Mouse (Mus musculus): ENCODE data around the gene Apobr. TPM values are rescaled to one million over a fixed set of nuclear protein-coding genes. Genes with fewer than 3 reads are reported as not detected.

Apobr gene
- polyA plus RNA-seq, 1 experiment from 2014 or later, result 0.46 TPM

DNA sequence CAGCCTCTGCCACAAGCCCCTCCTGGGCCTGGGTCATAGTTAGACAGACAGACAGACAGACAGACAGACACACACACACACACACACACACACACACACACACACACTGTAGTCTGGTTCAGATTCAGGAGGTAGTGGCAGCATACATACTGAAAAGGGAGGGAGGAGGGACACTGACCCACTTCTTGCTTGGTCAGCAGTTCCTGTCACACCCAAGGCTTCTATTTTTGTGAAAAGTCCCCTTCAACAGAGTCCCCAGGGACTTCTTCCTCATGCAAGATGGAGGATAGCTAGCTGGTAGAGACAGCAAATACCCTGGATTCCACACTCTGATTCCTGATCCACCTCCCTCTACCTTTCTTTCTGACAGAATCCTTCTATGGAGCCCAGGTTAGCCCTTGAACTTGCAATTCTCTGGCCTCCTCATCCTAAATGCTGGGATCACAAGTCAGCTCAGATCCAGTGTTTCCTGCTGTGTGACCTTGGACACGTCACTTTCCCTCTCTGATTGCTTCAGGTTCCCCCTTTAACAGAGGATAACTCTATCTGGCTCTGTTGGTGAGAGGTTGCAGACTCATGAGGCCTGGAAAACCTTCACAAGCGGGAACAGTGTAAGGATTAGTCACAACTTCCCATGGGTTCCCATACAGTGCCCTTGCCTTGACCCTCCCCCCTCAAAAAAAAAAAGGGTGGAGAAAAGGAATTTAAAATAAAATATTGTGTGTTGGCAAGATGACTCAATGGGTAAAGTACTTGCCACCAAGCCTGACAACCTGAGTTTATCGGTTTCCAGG is 41.3 kb downstream of the Apobr start:
- ATAC-seq, result no peak
- Histone ChIP-seq H3K9ac (no peak overlapping the region), H3K36me3 (ENCODE audit: poor library complexity, severe bottlenecking) (no peaks in the 10 kb centered on the region), H3K4me2 (no peak overlapping the region), H3K27me3 (no peaks in the 10 kb centered on the region), H3K9me3 (replicated peaks) (no peaks in the 10 kb centered on the region), H3K4me1 (no peaks in the 10 kb centered on the region), H3K27ac (no peak overlapping the region), H3K4me3 (no peak overlapping the region)
- WGBS, result 83% methylated on average over 3 of the region's 3 CpGs

- WGBS, result 84% methylated on average over 6 of the region's 6 CpGs
- Histone ChIP-seq H3K4me3 (no peak overlapping the region), H3K4me1 (no peaks in the 10 kb centered on the region), H3K4me2 (no peak overlapping the region), H3K27ac (no peak overlapping the region), H3K36me3 (ENCODE audit: poor library complexity, severe bottlenecking) (no peaks in the 10 kb centered on the region), H3K27me3 (no peaks in the 10 kb centered on the region), H3K9me3 (replicated peaks) (no peaks in the 10 kb centered on the region), H3K9ac (no peak overlapping the region)
- ATAC-seq, result no peak
These were observed 43.4 kb downstream of the Apobr start for GRCm38 (mm10) chr7:126628111-126628510.

- no peaks in the 10 kb centered on the region for H3K27me3 ChIP-seq
- no peak overlapping the region for H3K27ac ChIP-seq
- no peak for ATAC-seq
- no peaks in the 10 kb centered on the region for H3K9me3 ChIP-seq (replicated peaks)
- no peaks in the 10 kb centered on the region for H3K4me1 ChIP-seq
- no peak overlapping the region for H3K4me2 ChIP-seq
- 23% methylated on average over 3 of the region's 3 CpGs for WGBS
- no peak overlapping the region for H3K9ac ChIP-seq
- no peak overlapping the region for H3K4me3 ChIP-seq
- no peaks in the 10 kb centered on the region for H3K36me3 ChIP-seq (ENCODE audit: poor library complexity, severe bottlenecking)
These were observed 45.2 kb downstream of the Apobr start for GRCm38 (mm10) chr7:126629915-126630314.

GRCm38 (mm10) chr7:126630824-126631518 is 46.2 kb downstream of the Apobr start, which contains the start of gene Nupr1:
Nupr1 (minus strand) TSS chr7:126630861.
- no peak for ATAC-seq
- Histone ChIP-seq H3K4me1 (no peaks in the 10 kb centered on the region), H3K4me3 (no peak within 1 kb of the TSS), H3K27me3 (no peaks in the 10 kb centered on the region), H3K9ac (no peak within 1 kb of the TSS), H3K4me2 (no peak within 1 kb of the TSS), H3K27ac (no peak within 1 kb of the TSS), H3K36me3 (ENCODE audit: poor library complexity, severe bottlenecking) (no peaks in the 10 kb centered on the region), H3K9me3 (replicated peaks) (no peaks in the 10 kb centered on the region)
- 95% methylated on average over 4 of the region's 4 CpGs for WGBS

DNA sequence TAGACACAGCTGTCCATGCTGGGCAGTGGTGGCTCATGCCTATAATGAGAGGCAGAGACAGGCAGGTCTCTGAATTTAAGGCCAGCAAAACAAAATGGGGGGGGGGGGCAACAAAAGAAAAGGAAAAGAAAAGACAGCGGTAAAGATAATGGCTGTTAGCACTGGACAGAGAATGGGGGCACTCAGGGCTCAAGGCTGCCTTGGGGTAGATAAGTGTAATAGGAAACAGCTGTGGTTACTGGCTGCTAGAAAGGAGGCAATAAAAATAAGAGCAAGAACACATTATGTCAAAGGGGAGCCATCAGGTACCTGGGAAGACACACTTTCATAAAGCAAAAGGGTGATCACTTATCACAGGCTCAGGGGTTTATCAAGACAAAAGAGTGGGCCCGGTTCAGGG is 47.7 kb downstream of the Apobr start:
- no peak overlapping the region for H3K27ac ChIP-seq
- no peaks in the 10 kb centered on the region for H3K27me3 ChIP-seq
- H3K4me2 ChIP-seq, result no peak overlapping the region
- 88% methylated on average over 2 of the region's 2 CpGs for WGBS
- H3K36me3 ChIP-seq (ENCODE audit: poor library complexity, severe bottlenecking), result no peaks in the 10 kb centered on the region
- H3K4me1 ChIP-seq, result no peaks in the 10 kb centered on the region
- H3K4me3 ChIP-seq, result no peak overlapping the region
- ATAC-seq, result no peak
- no peaks in the 10 kb centered on the region for H3K9me3 ChIP-seq (replicated peaks)
- no peak overlapping the region for H3K9ac ChIP-seq

DNA sequence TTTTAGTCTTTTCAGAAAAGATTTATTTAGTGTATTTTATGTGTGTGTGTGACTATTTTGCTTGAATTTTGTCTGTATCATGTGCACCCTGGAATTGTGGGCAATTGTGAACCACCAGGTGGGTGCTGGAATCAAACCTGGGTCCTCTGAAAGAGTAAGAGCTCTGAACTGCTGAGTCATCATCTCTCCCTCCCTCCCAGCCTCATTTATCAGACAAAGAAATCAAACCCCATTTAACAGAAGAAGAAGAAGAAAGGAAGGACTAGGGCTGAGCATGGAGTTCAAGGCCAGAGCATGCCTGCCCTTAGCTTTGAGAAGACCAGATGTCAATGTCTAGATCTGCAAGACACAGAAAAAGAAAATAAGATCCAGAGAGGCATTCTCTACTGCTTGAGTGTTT is 50.6 kb downstream of the Apobr start:
- no peak overlapping the region for H3K4me3 ChIP-seq
- H3K4me1 ChIP-seq, result no peaks in the 10 kb centered on the region
- no peak overlapping the region for H3K4me2 ChIP-seq
- H3K9me3 ChIP-seq (replicated peaks), result no peaks in the 10 kb centered on the region
- ATAC-seq, result no peak
- no peaks in the 10 kb centered on the region for H3K27me3 ChIP-seq
- H3K36me3 ChIP-seq (ENCODE audit: poor library complexity, severe bottlenecking), result no peaks in the 10 kb centered on the region
- H3K27ac ChIP-seq, result no peak overlapping the region
- H3K9ac ChIP-seq, result no peak overlapping the region

DNA sequence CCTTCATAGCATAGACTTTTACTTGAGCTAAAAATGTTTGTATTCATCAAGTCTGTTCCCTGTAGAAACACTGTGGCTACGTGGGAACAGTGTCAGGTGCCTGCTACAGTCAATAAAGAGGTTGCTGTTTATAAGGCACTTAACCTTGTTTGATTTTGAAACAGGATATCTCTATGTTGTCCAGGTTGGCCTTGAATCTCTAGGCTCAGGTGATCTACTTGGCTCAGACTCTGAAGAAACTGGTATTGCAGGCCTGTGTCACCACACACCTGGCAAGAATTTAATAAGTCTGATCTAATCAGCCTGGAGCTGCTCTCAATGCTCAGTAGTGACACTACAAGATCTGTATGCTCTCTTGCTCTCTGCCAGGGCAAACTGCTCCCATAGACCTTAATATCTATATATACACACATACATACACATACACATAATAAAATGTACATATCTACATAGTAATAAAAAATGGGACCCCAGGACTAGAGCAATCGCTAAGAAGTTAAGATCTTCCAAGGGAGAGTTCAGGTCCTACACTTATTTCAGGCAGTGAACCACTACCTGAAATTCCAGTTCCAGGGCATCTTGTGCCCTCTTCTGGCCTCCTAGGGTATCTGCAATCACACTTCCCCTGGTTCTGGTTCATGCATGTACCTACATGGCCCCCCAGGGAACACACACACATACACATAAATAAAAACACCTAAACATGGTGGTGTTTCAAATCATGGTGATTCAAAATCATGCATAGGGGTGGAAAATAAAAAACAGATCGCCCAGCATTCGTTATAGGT is 52.2 kb downstream of the Apobr start:
- no peak overlapping the region for H3K27ac ChIP-seq
- no peak for ATAC-seq
- H3K4me2 ChIP-seq, result no peak overlapping the region
- 19% methylated on average over 4 of the region's 4 CpGs for whole genome bisulfite sequencing
- no peaks in the 10 kb centered on the region for H3K4me1 ChIP-seq
- H3K9me3 ChIP-seq (replicated peaks), result no peaks in the 10 kb centered on the region
- no peak overlapping the region for H3K9ac ChIP-seq
- no peaks in the 10 kb centered on the region for H3K36me3 ChIP-seq (ENCODE audit: poor library complexity, severe bottlenecking)
- H3K27me3 ChIP-seq, result no peaks in the 10 kb centered on the region
- no peak overlapping the region for H3K4me3 ChIP-seq

Small RNA genes lying within 50 kb of the gene (microRNA-seq; reads per million reads assigned to microRNA genes)
- 0.80 reads per million for gene Mir7059

Other genes with a start within 250 kb of the Apobr start
- gene Lat, start 215.4 kb upstream of the Apobr start, polyA plus RNA-seq (2015; fragmentation: Nextera tagmentation; extraction: Ambion mirVana), result 1.0 and 1.9 TPM in 2 replicates
- gene Spns1, start 207.5 kb upstream of the Apobr start, polyA plus RNA-seq (2015; fragmentation: Nextera tagmentation; extraction: Ambion mirVana), result 58.6 and 69.2 TPM in 2 replicates
- 3.0 and 4.5 TPM in 2 replicates for gene Nfatc2ip, start 188.2 kb upstream of the Apobr start, polyA plus RNA-seq (2015; fragmentation: Nextera tagmentation; extraction: Ambion mirVana)
- gene Cd19, start 170.1 kb upstream of the Apobr start, polyA plus RNA-seq (2015; fragmentation: Nextera tagmentation; extraction: Ambion mirVana), result not detected in 2 replicates
- 18.7 and 22.4 TPM in 2 replicates for gene Rabep2, start 156.2 kb upstream of the Apobr start, polyA plus RNA-seq (2015; fragmentation: Nextera tagmentation; extraction: Ambion mirVana)
- gene Atp2a1, start 121.8 kb upstream of the Apobr start, polyA plus RNA-seq (2015; fragmentation: Nextera tagmentation; extraction: Ambion mirVana), result 0.19 and 0.32 TPM in 2 replicates
- 55.8 and 61.6 TPM in 2 replicates for gene Sh2b1, start 109.5 kb upstream of the Apobr start, polyA plus RNA-seq (2015; fragmentation: Nextera tagmentation; extraction: Ambion mirVana)
- 114 and 123 TPM in 2 replicates for gene Tufm, start 97.6 kb upstream of the Apobr start, polyA plus RNA-seq (2015; fragmentation: Nextera tagmentation; extraction: Ambion mirVana)
- gene Atxn2l, start 81.5 kb upstream of the Apobr start, polyA plus RNA-seq (2015; fragmentation: Nextera tagmentation; extraction: Ambion mirVana), result 52.4 and 60.0 TPM in 2 replicates
- gene Eif3c, start 18.5 kb upstream of the Apobr start, polyA plus RNA-seq (2015; fragmentation: Nextera tagmentation; extraction: Ambion mirVana), result 209 and 212 TPM in 2 replicates
- 26.3 and 30.8 TPM in 2 replicates for gene Cln3, start 875 bp downstream of the Apobr start, polyA plus RNA-seq (2015; fragmentation: Nextera tagmentation; extraction: Ambion mirVana)
- gene Il27, start 10.0 kb downstream of the Apobr start, polyA plus RNA-seq (2015; fragmentation: Nextera tagmentation; extraction: Ambion mirVana), result not detected in 2 replicates
- 2.1 and 2.5 TPM in 2 replicates for gene Nupr1, start 45.9 kb downstream of the Apobr start, polyA plus RNA-seq (2015; fragmentation: Nextera tagmentation; extraction: Ambion mirVana)
- 57.3 and 64.6 TPM in 2 replicates for gene Sgf29, start 64.4 kb downstream of the Apobr start, polyA plus RNA-seq (2015; fragmentation: Nextera tagmentation; extraction: Ambion mirVana)
- gene Sult1a1, start 91.5 kb downstream of the Apobr start, polyA plus RNA-seq (2015; fragmentation: Nextera tagmentation; extraction: Ambion mirVana), result 0.46 and 0.68 TPM in 2 replicates
- gene Bola2, start 110.5 kb downstream of the Apobr start, polyA plus RNA-seq (2015; fragmentation: Nextera tagmentation; extraction: Ambion mirVana), result 183 and 187 TPM in 2 replicates
- 16.6 TPM in 2 replicates for gene Slx1b, start 110.8 kb downstream of the Apobr start, polyA plus RNA-seq (2015; fragmentation: Nextera tagmentation; extraction: Ambion mirVana)
- 72.7 and 77.1 TPM in 2 replicates for gene Coro1a, start 122.8 kb downstream of the Apobr start, polyA plus RNA-seq (2015; fragmentation: Nextera tagmentation; extraction: Ambion mirVana)
- gene Mapk3, start 174.7 kb downstream of the Apobr start, polyA plus RNA-seq (2015; fragmentation: Nextera tagmentation; extraction: Ambion mirVana), result 75.3 and 78.3 TPM in 2 replicates
- 1.7 and 2.8 TPM in 2 replicates for gene Gdpd3, start 181.4 kb downstream of the Apobr start, polyA plus RNA-seq (2015; fragmentation: Nextera tagmentation; extraction: Ambion mirVana)
- gene Ypel3, start 192.0 kb downstream of the Apobr start, polyA plus RNA-seq (2015; fragmentation: Nextera tagmentation; extraction: Ambion mirVana), result 124 and 143 TPM in 2 replicates
- 0.43 and 0.55 TPM in 2 replicates for gene Tbx6, start 196.5 kb downstream of the Apobr start, polyA plus RNA-seq (2015; fragmentation: Nextera tagmentation; extraction: Ambion mirVana)
- gene Ppp4c, start 207.6 kb downstream of the Apobr start, polyA plus RNA-seq (2015; fragmentation: Nextera tagmentation; extraction: Ambion mirVana), result 246 and 258 TPM in 2 replicates
- 27.0 and 30.0 TPM in 2 replicates for gene Fam57b, start 212.7 kb downstream of the Apobr start, polyA plus RNA-seq (2015; fragmentation: Nextera tagmentation; extraction: Ambion mirVana)
- not detected in 2 replicates for gene 4930451I11Rik, start 246.7 kb downstream of the Apobr start, polyA plus RNA-seq (2015; fragmentation: Nextera tagmentation; extraction: Ambion mirVana)